Mouse (Mus musculus): ENCODE data around the gene Wsb2. TPM values are rescaled to one million over a fixed set of nuclear protein-coding genes. Genes with fewer than 3 reads are reported as not detected.
"Not testable (repeated sequence)": the region's sequence is repeated elsewhere in the genome, so short reads cannot be mapped to it uniquely, and the experiment has no call there.

The Wsb2 gene
- 10 to 100 TPM; 75.4 to 83.4 TPM for total RNA-seq (2021)
- long read RNA-seq, experiment 1, transcript Wsb2-201 (9 exons, 2,421 nt): major isoform, 113 of 139 reads
- long read RNA-seq, experiment 1, partial matches to known transcripts: 18 of 139 reads
- long read RNA-seq, experiment 1, other reads (novel, unspliced or antisense): 6 of 139 reads
- long read RNA-seq, experiment 2, transcript Wsb2-201 (9 exons, 2,421 nt): major isoform, 189 of 222 reads
- long read RNA-seq, experiment 2, partial matches to known transcripts: 20 of 222 reads
- long read RNA-seq, experiment 2, other reads (novel, unspliced or antisense): 10 of 222 reads

- DNase-seq: peak; percentile 85
Measured at GRCm38 (mm10) chr5:117357129-117357477, at the start of gene Wsb2. Gene Wsb2 (plus strand): TSS chr5:117357304.

DNA sequence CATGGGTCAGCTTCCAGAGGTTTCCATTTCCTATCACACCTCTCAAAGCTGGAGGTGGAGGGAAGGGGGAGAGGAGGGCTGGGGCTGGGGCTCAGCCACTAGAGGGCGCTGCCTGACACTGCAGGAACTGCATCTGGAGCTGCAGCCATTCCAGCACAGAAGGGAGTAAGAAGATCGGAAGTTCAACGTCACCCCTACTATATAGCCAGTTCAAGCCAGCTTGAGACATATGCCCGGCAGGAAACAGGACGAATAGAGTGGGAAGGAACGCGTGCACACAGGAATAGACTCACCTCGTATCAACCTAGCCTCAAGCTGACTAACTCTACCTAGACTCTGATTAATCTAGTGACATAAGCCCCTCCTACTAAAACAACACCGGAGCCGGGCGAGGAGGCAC, 49.4 kb upstream of the Wsb2 start:
- peak; percentile 59 for DNase-seq

- peak; percentile 35 for DNase-seq
Measured at GRCm38 (mm10) chr5:117313420-117313819, 43.7 kb upstream of the Wsb2 start.

DNA sequence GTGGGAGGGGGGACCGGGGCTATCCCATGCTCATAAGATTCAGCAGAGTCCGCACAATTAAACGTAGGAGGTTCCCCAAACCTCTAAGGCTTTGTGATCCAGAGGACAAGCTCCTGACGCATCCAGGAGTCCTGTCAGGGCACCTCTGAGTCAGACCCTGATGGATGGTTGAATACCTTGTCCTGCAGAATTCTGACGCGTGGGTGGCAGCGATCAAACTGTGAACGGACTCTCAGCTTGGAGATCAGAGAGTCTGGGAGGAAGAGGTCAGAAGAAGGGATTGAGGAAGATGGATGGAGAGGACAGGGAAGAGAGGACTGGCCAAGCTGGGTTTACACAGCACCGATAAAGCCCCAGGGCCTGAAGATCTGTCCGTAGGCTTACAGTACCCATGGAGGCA, 43.2 kb upstream of the Wsb2 start:
- no peak for DNase-seq

DNA sequence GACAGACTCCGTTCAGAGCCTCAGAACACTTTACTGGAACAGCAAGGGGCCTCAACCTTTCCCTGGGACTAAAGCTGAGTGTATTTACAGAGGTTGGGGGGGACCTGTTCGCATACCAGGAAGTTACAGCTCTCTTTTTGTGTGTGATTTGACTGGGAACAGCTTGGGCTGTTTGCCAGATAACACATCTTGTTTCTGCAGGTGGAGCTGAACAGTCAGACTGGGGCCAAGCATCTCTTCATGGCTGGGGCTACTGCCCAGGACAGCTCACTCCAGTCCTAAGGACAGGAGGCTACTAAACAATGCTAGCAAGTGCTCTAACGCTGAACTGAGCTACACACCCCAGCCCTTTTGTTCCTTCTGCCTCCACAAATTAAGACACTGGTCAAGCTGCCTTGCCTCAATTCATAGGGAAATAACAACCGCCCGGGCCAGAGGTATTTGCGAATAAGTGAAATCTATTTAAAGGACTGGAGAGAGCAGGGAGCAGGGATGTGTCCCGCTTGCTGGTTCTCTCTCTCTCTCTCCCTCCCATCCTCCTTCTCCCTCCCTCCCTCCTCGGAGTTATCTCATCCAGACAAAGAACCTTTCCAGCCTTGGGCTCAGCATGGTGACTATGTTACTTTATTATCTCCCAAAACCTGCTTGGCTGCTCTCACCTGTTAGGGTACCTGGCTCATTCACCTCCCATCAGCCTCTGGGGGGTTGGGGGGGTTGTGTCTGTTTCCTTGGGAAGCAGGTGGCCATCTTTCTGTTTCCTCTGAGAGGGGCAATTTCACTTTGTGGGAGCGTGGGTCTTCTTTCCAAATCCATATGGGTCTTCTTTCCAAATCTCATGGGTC, 42.3 kb upstream of the Wsb2 start:
- no peak for DNase-seq

GRCm38 (mm10) chr5:117318741-117319629, 38.1 kb upstream of the Wsb2 start, which contains the start of gene Vsig10:
Gene Vsig10 (plus strand): TSS chr5:117319083.
- peak; percentile 74 for DNase-seq

DNA sequence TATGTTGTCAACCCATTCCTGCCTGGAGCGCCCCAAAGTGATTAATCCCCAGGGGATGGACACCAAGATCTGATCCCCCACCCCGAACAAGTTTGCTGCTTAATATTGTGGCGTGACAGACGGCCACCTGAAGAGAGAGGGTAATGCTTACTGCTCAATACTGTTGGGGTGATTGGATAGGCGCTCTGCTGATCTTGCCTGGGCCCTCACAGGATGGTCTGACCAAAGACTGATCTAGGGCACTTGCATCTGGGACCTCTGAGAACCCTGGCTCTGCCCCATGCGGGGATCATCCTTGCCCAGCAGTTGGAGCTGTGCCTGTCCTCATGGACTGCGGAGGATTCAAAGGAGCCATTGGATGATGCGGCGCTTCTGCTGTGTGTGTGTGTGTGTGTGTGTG, 33.4 kb upstream of the Wsb2 start:
- DNase-seq: no peak

GRCm38 (mm10) chr5:117326408-117326807, 30.7 kb upstream of the Wsb2 start:
- no peak for DNase-seq

DNA sequence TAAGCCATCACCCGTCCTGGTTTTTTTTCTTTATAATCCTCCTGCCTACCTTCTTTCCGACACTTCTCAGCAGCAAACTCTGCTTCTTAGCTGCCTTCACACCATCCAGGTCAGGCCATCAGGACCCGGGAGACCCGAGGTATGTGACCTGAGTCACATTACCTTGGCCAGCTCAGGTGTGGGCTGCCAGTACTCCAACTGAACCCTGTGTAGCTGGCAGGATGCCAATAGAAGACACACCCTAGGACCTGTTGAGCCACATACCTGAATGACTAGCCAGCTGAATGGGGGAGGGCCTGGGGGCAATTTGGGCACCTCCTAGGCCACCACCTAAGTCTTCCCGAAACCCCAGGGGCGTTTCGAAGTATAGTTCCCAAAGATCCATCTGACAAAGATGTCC, 26.6 kb upstream of the Wsb2 start:
- no peak for DNase-seq

DNA sequence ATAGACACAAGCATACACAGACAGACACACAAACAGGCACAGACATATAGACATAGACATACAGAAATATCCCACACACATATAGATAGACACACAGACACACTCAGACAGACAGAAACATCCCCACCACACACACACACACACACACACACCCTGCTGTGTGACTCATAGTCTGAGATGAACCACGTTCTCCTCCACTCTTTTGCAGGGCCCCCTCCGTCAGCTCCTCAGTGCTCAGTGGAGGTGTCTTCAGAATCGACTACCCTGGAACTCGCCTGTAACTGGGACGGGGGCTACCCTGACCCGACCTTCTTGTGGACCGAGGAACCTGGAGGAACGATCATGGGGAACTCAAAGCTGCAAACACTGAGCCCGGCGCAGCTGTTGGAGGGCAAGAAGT, 19.1 kb upstream of the Wsb2 start:
- DNase-seq: no peak

DNA sequence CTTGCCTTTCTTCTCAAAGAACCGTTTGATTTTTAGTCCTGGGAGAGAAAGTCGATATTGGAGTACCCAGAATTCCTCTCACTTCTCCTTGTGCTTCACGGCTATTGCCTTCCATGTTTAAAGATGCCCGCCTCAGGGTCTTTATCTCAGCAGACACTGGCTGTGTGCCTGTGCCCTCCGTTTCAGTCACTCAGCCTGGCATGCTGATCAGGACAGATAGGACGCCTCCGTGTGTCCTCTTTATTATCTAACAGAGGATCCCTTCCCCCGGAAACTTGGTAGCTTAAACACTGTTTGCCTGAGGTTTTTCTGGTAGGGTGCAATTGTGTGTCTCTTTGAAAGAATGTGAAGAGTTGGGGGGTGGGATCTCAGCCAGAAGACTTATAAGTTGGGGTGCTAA, 18.6 kb upstream of the Wsb2 start:
- no peak for DNase-seq

GRCm38 (mm10) chr5:117340081-117340480, 17.0 kb upstream of the Wsb2 start:
- DNase-seq: no peak

DNA sequence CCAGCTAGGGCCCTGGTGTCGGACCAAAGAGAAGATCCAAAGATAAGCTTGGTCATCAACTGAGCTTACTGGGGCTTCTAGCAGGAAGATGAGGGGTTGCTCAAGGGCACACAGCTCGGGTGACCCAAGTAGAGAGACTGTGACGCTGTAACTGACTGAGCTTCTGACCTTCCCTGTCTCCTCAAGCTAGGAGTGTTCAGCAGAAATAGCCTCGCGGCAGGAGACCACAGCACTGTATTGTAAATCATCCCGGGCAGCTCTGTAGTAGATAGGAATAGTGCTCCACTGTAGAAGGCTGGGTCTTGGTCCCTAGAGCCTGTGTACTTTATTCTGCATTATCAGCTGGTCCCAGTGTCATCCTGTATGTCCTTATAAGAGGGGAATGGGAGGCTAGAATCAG, 15.2 kb upstream of the Wsb2 start:
- no peak for DNase-seq

DNA sequence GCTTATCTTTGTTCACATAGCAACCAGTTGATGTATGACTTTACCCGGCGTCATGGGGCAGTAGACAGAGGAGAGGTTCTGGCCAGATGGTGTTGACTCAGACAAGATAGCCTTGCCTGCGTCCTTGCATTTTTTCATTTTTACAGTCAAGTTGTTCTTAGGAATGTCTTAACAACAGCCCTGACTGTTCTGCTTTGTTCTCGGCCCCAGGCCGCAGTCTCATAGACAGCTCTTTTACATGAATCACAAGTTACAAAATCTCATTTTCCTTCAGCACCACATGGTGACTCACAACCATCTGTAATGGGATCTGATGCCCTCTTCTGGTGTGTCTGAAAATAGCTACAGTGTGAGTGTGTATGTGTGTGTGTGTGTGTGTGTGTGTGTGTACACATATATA, 12.6 kb upstream of the Wsb2 start:
- DNase-seq: not testable (repeated sequence)

GRCm38 (mm10) chr5:117345432-117345976, 11.6 kb upstream of the Wsb2 start:
- no peak for DNase-seq

GRCm38 (mm10) chr5:117346281-117346680, 10.8 kb upstream of the Wsb2 start:
- no peak for DNase-seq

DNA sequence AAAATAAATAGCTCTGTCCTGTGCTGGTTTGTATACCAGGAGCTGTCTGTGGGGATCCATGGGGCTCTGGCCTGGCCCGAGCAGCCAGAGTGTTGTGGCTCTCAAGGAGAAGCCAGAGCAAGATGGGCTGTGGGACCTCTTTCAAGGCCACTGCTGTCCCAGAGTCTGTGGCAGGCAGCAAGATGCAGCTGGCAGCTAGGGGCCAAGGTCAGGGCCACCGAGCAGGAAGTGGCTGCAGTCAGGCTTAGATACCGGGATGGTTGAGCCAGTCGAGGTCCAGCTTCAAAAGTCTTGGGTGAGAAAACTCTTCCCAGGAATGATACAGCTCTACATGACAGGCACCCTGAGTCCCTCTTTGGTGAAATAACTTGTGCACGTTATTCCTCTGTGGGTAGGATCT, 10.1 kb upstream of the Wsb2 start:
- DNase-seq: no peak

DNA sequence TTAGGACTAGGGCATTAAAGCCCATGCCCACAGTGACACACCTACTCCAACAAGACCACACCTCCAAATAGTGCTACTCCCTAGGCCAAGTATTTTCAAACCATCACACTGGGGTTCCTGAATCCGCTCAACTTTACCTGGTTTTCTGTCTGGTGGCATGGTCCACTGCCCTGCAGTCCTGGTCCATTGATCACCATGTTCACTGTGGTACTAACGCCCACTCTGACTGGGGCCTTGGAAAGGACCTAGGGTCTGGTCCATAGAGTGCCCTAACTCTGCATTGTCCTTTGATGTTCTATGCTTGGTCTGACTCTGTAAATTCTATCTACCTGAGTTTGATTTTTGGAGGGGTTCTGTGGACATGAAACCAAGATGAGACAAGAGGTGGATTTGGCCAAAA, 9.3 kb upstream of the Wsb2 start:
- DNase-seq: no peak

DNA sequence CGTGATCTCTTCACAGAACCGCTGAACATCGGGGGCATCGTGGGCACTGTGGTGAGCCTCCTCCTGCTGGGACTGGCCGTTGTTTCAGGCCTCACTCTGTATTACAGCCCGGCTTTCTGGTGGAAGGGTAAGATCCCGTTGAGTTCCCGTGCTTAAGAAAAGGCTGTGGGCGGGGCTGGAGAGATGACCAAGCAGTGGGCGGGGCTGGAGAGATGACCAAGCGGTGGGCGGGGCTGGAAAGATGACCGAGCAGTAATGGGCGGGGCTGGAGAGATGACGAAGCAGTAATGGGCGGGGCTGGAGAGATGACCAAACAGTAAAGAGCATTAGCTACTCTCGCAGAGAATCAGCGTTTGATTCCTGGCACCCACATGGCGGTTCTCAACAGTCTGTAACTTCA, 8.8 kb upstream of the Wsb2 start:
- DNase-seq: peak; percentile 41

DNA sequence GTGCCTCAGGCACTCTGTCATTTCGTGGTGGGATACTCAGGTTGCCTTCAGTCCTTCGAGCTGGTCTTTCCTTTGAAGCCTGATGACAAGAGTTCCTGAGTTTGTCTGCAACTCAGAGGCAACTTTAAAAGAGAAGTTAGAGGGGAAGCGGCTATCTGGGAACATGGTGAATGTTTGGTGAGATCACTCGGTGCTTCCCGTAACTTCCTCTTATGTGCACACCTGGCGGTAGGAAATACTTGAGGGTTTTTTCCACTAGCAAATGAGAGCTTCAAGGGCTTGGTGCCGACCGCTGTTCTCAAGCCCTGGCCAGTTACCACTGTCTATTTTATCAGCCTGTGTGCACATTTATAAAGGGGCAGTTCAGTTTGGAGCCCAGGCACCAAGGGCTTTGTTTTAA, 3.0 kb upstream of the Wsb2 start:
- no peak for DNase-seq

- DNase-seq: no peak
Measured at GRCm38 (mm10) chr5:117355648-117356303, 1.3 kb upstream of the Wsb2 start.

Data from gastrocnemius, postnatal 25 days (tissue).